Mouse (Mus musculus) MEL (cell line): ENCODE data around the gene Bach2. TPM values are rescaled to one million over a fixed set of nuclear protein-coding genes. Genes with fewer than 3 reads are reported as not detected.

Experiments
- DNase-seq: peaks from one replicate; pipeline ENCODE4 v3.0.0; 2011; ENCODE audit warnings: low read depth, low spot score
- H3K27ac ChIP-seq: 2 replicates; pipeline ENCODE4 v1.5.1; 2012; ENCODE audit warnings: low read depth, mild to moderate bottlenecking, control low read depth, low read length, moderate library complexity; ENCODE audit not compliant: control insufficient read depth
- H3K27me3 ChIP-seq, 2 experiments: fragments of 150-350 bp in 1 of 2; sonication (generic) in 1 of 2; 2 replicates each; pipeline ENCODE4 v1.6.1; 2012; ENCODE audit warnings: low read length in 2 of 2, mild to moderate bottlenecking in 2 of 2, improper control_type of control experiment in 1 of 2, moderate library complexity in 1 of 2; ENCODE audit not compliant: insufficient read depth in 2 of 2, control insufficient read depth in 1 of 2
- H3K36me3 ChIP-seq, 2 experiments: 2 replicates each; pipeline ENCODE4 v1.6.1; 2012 to 2014; ENCODE audit warnings: low read length in 2 of 2, improper control_type of control experiment in 1 of 2, inconsistent platforms in 1 of 2, mild to moderate bottlenecking in 1 of 2; ENCODE audit not compliant: insufficient read depth in 2 of 2, control insufficient read depth in 1 of 2
- H3K4me1 ChIP-seq, 2 experiments: fragments of 150-350 bp in 1 of 2; sonication (generic) in 1 of 2; 2 replicates each; pipeline ENCODE4 v1.6.1; 2012; ENCODE audit warnings: low read length in 2 of 2, improper control_type of control experiment in 1 of 2, mild to moderate bottlenecking in 1 of 2; ENCODE audit not compliant: insufficient read depth in 2 of 2, control insufficient read depth in 1 of 2
- H3K4me3 ChIP-seq, 2 experiments: fragments of 150-350 bp in 1 of 2; sonication (generic) in 1 of 2; 2 replicates each; pipeline ENCODE4 v1.5.1; 2012; ENCODE audit warnings: low read depth in 2 of 2, low read length in 2 of 2, mild to moderate bottlenecking in 2 of 2, moderate library complexity in 2 of 2, control low read depth in 1 of 2, improper control_type of control experiment in 1 of 2; ENCODE audit not compliant: control insufficient read depth in 1 of 2, insufficient read depth in 1 of 2
- H3K79me2 ChIP-seq: 2 replicates; pipeline ENCODE4 v1.6.1; 2012; ENCODE audit warnings: mild to moderate bottlenecking, low read length, moderate library complexity; ENCODE audit not compliant: control insufficient read depth, poor library complexity, insufficient read depth
- H3K9ac ChIP-seq: 2 replicates; pipeline ENCODE4 v1.6.1; 2012; ENCODE audit warnings: low read depth, mild to moderate bottlenecking, control low read depth, low read length, moderate library complexity; ENCODE audit not compliant: control insufficient read depth, poor library complexity, severe bottlenecking
- H3K9me3 ChIP-seq: fragments of 150-350 bp; sonication (generic); replicated peaks from 2 replicates; pipeline ENCODE4 v1.6.1; 2012; ENCODE audit warnings: mild to moderate bottlenecking, low read length, improper control_type of control experiment, moderate library complexity; ENCODE audit not compliant: insufficient read depth
- BHLHE40 ChIP-seq: IDR thresholded peaks from 2 replicates; pipeline ENCODE4 v1.6.1; 2012; ENCODE audit warnings: low read depth, mild to moderate bottlenecking, inconsistent platforms, low read length, improper control_type of control experiment, borderline replicate concordance
- CHD1 ChIP-seq: IDR thresholded peaks from 2 replicates; pipeline ENCODE4 v1.6.1; 2012; ENCODE audit warnings: low read depth, mild to moderate bottlenecking, inconsistent platforms, low read length, improper control_type of control experiment
- CHD2 ChIP-seq: IDR thresholded peaks from 2 replicates; pipeline ENCODE4 v1.6.1; 2011; ENCODE audit warnings: low read length, improper control_type of control experiment
- CTCF ChIP-seq, 3 experiments: IDR thresholded peaks in 2 of 3; conservative IDR thresholded peaks in 1 of 3; 2 replicates each; pipeline ENCODE4 v1.5.1; 2011 to 2012; ENCODE audit warnings: low read length in 3 of 3, low read depth in 2 of 3, mild to moderate bottlenecking in 2 of 3, improper control_type of control experiment in 1 of 3, inconsistent platforms in 1 of 3, mixed read lengths in 1 of 3, moderate library complexity in 1 of 3; ENCODE audit not compliant: control insufficient read depth in 1 of 3, insufficient read depth in 1 of 3, poor library complexity in 1 of 3, severe bottlenecking in 1 of 3
- ELF1 ChIP-seq: IDR thresholded peaks from 2 replicates; pipeline ENCODE4 v1.6.1; 2014; ENCODE audit warnings: low read depth, mild to moderate bottlenecking, inconsistent platforms, low read length, improper control_type of control experiment, moderate library complexity
- EP300 ChIP-seq, 2 experiments: IDR thresholded peaks; 2 replicates each; pipeline ENCODE4 v1.6.1; 2011; ENCODE audit warnings: improper control_type of control experiment in 2 of 2, low read length in 2 of 2, low read depth in 1 of 2, mild to moderate bottlenecking in 1 of 2
- ETS1 ChIP-seq: IDR thresholded peaks from 2 replicates; pipeline ENCODE4 v1.6.1; 2012; ENCODE audit warnings: low read depth, mild to moderate bottlenecking, inconsistent platforms, low read length, improper control_type of control experiment, moderate library complexity
- GABPA ChIP-seq: IDR thresholded peaks from 2 replicates; pipeline ENCODE4 v1.6.1; 2012; ENCODE audit warnings: low read depth, mild to moderate bottlenecking, inconsistent platforms, low read length, improper control_type of control experiment, moderate library complexity
- GATA1 ChIP-seq: IDR thresholded peaks from 2 replicates; pipeline ENCODE4 v1.6.1; 2011; ENCODE audit warnings: low read depth, low read length, improper control_type of control experiment
- HCFC1 ChIP-seq: IDR thresholded peaks from 2 replicates; pipeline ENCODE4 v1.6.1; 2012; ENCODE audit warnings: low read depth, mild to moderate bottlenecking, inconsistent platforms, low read length, improper control_type of control experiment, moderate library complexity
- JUND ChIP-seq: IDR thresholded peaks from 2 replicates; pipeline ENCODE4 v1.6.1; 2011; ENCODE audit warnings: low read depth, mild to moderate bottlenecking, improper control_type of control experiment, low read length
- KAT2A ChIP-seq: conservative IDR thresholded peaks from 2 replicates; pipeline ENCODE4 v1.6.1; 2012; ENCODE audit warnings: low read depth, low read length, improper control_type of control experiment, inconsistent platforms
- MAFK ChIP-seq: IDR thresholded peaks from 2 replicates; pipeline ENCODE4 v1.6.1; 2011; ENCODE audit warnings: low read depth, mild to moderate bottlenecking, low read length, improper control_type of control experiment, borderline replicate concordance
- MAX ChIP-seq: IDR thresholded peaks from 2 replicates; pipeline ENCODE4 v1.6.1; 2011; ENCODE audit warnings: low read length, improper control_type of control experiment
- MAZ ChIP-seq: IDR thresholded peaks from 2 replicates; pipeline ENCODE4 v1.6.1; 2012; ENCODE audit warnings: low read depth, mild to moderate bottlenecking, inconsistent platforms, low read length, improper control_type of control experiment
- MEF2A ChIP-seq: IDR thresholded peaks from 2 replicates; pipeline ENCODE4 v1.6.1; 2014; ENCODE audit warnings: low read depth, mild to moderate bottlenecking, inconsistent platforms, low read length, improper control_type of control experiment; ENCODE audit not compliant: poor library complexity, insufficient replicate concordance, severe bottlenecking; ENCODE audit errors: extremely low read depth
- MXI1 ChIP-seq: IDR thresholded peaks from 2 replicates; pipeline ENCODE4 v1.6.1; 2011; ENCODE audit warnings: mild to moderate bottlenecking, low read depth, low read length, improper control_type of control experiment
- MYB ChIP-seq: IDR thresholded peaks from 2 replicates; pipeline ENCODE4 v1.6.1; 2011; ENCODE audit warnings: mild to moderate bottlenecking, low read depth, low read length, improper control_type of control experiment
- MYC ChIP-seq: IDR thresholded peaks from 2 replicates; pipeline ENCODE4 v1.6.1; 2011; ENCODE audit warnings: low read depth, mild to moderate bottlenecking, low read length, improper control_type of control experiment, moderate library complexity
- NELFE ChIP-seq: IDR thresholded peaks from 2 replicates; pipeline ENCODE4 v1.6.1; 2011; ENCODE audit warnings: low read depth, low read length, improper control_type of control experiment
- NRF1 ChIP-seq: IDR thresholded peaks from 2 replicates; pipeline ENCODE4 v1.6.1; 2014; ENCODE audit warnings: low read depth, mild to moderate bottlenecking, inconsistent platforms, low read length, improper control_type of control experiment, moderate library complexity; ENCODE audit not compliant: poor library complexity, insufficient read depth, severe bottlenecking
- POLR2A ChIP-seq, 2 experiments: IDR thresholded peaks; 2 replicates each; pipeline ENCODE4 v1.6.1; 2011 to 2012; ENCODE audit warnings: low read length in 2 of 2, mild to moderate bottlenecking in 2 of 2, control low read depth in 1 of 2, improper control_type of control experiment in 1 of 2, low read depth in 1 of 2, moderate library complexity in 1 of 2; ENCODE audit not compliant: control insufficient read depth in 1 of 2, insufficient read depth in 1 of 2, poor library complexity in 1 of 2
- POLR2AphosphoS2 ChIP-seq: IDR thresholded peaks from 2 replicates; pipeline ENCODE4 v1.6.1; 2011; ENCODE audit warnings: low read length, improper control_type of control experiment
- POLR2AphosphoS5 ChIP-seq: IDR thresholded peaks from 2 replicates; pipeline ENCODE4 v1.6.1; 2012; ENCODE audit warnings: low read depth, borderline replicate concordance, mild to moderate bottlenecking, inconsistent platforms, low read length, moderate library complexity, mixed read lengths
- RAD21 ChIP-seq: IDR thresholded peaks from 2 replicates; pipeline ENCODE4 v1.6.1; 2011; ENCODE audit warnings: mild to moderate bottlenecking, low read depth, low read length, improper control_type of control experiment
- RCOR1 ChIP-seq: IDR thresholded peaks from 2 replicates; pipeline ENCODE4 v1.6.1; 2012; ENCODE audit warnings: low read depth, mild to moderate bottlenecking, inconsistent platforms, low read length, improper control_type of control experiment
- SIN3A ChIP-seq: IDR thresholded peaks from 2 replicates; pipeline ENCODE4 v1.6.1; 2012; ENCODE audit warnings: low read length, improper control_type of control experiment, inconsistent platforms
- SMC3 ChIP-seq: IDR thresholded peaks from 2 replicates; pipeline ENCODE4 v1.6.1; 2011; ENCODE audit warnings: low read depth, low read length, improper control_type of control experiment
- TAL1 ChIP-seq: IDR thresholded peaks from 2 replicates; pipeline ENCODE4 v1.6.1; 2012; ENCODE audit warnings: mild to moderate bottlenecking, inconsistent platforms, low read length, moderate library complexity, mixed read lengths
- TBP ChIP-seq: IDR thresholded peaks from 2 replicates; pipeline ENCODE4 v1.8.0; 2011; ENCODE audit warnings: low read depth, low read length, improper control_type of control experiment
- TCF12 ChIP-seq: IDR thresholded peaks from 2 replicates; pipeline ENCODE4 v1.6.1; 2014; ENCODE audit warnings: low read depth, mild to moderate bottlenecking, inconsistent platforms, low read length, improper control_type of control experiment, moderate library complexity
- UBTF ChIP-seq: IDR thresholded peaks from 2 replicates; pipeline ENCODE4 v1.6.1; 2012; ENCODE audit warnings: low read depth, mild to moderate bottlenecking, inconsistent platforms, low read length, improper control_type of control experiment, moderate library complexity, borderline replicate concordance; ENCODE audit not compliant: insufficient read depth
- USF1 ChIP-seq: IDR thresholded peaks from 2 replicates; pipeline ENCODE4 v1.6.1; 2014; ENCODE audit warnings: low read depth, mild to moderate bottlenecking, inconsistent platforms, low read length, improper control_type of control experiment, moderate library complexity
- USF2 ChIP-seq, 2 experiments: IDR thresholded peaks; 2 replicates each; pipeline ENCODE4 v1.6.1; 2011 to 2012; ENCODE audit warnings: improper control_type of control experiment in 2 of 2, low read length in 2 of 2, borderline replicate concordance in 1 of 2, inconsistent platforms in 1 of 2, low read depth in 1 of 2, mild to moderate bottlenecking in 1 of 2; ENCODE audit not compliant: insufficient read depth in 1 of 2
- ZC3H11A ChIP-seq: IDR thresholded peaks from 2 replicates; pipeline ENCODE4 v1.6.1; 2012; ENCODE audit warnings: low read depth, mild to moderate bottlenecking, inconsistent platforms, low read length, improper control_type of control experiment
- ZKSCAN1 ChIP-seq: IDR thresholded peaks from 2 replicates; pipeline ENCODE4 v1.6.1; 2012; ENCODE audit warnings: low read depth, mild to moderate bottlenecking, inconsistent platforms, low read length, improper control_type of control experiment, moderate library complexity
- ZMIZ1 ChIP-seq: IDR thresholded peaks from 2 replicates; pipeline ENCODE4 v1.6.1; 2012; ENCODE audit warnings: low read depth, mild to moderate bottlenecking, inconsistent platforms, low read length, improper control_type of control experiment, moderate library complexity
- ZNF384 ChIP-seq: IDR thresholded peaks from 2 replicates; pipeline ENCODE4 v1.6.1; 2012; ENCODE audit warnings: low read depth, mild to moderate bottlenecking, inconsistent platforms, low read length, improper control_type of control experiment
- polyA plus RNA-seq, 2 experiments: library from polyadenylated mRNA; stranded (reverse) in 1 of 2; unstranded in 1 of 2; fragments of >175 nt in 1 of 2; fragments of >200 nt in 1 of 2; gene quantifications; 2 replicates each; pipeline versions ENCODE4 v1.2.1 to v1.2.4; 2012; ENCODE audit warnings: low replicate concordance in 2 of 2, low read depth in 1 of 2; ENCODE audit not compliant: insufficient read length in 2 of 2, insufficient read depth in 1 of 2, missing spikeins in 1 of 2
- total RNA-seq: library from RNA; depleted of rRNA; stranded (reverse); fragments of 300-350 nt; gene quantifications from 2 replicates; pipeline ENCODE4 v1.2.3, GENCODE M21; 2012

Gene Bach2
- total and polyA plus RNA-seq, 3 experiments = 0.04 TPM; not detected in 2

- Histone ChIP-seq H3K27ac (no peak overlapping the region), H3K79me2 (no peaks in the 10 kb centered on the region), H3K9me3 (no peaks in the 10 kb centered on the region), H3K27me3 (peaks cover 0 to 3% of the 10 kb centered on the region in 2 experiments; a peak in 2 of 4 replicates), H3K4me1 (peaks cover 0 to 7% of the 10 kb centered on the region in 2 experiments; a peak in 1 of 4 replicates), H3K36me3 (peaks cover 0 to 3% of the 10 kb centered on the region in 2 experiments; a peak in 1 of 4 replicates), H3K4me3 (peak overlapping the region; percentile 1 to 24; a peak in 2 of 4 replicates), H3K9ac (no peak overlapping the region)
- DNase-seq = peak; percentile 82
- TF ChIP-seq USF1 (no peak), MXI1 (no peak), CTCF (IDR thresholded peaks at IDR 0.05 in 2 of 3, conservative IDR thresholded peaks at IDR 0.05 in 1 of 3; ENCODE audit: control insufficient read depth in 1 of 3, insufficient read depth in 1 of 3, low read depth in 2 of 3, low read length in 3 of 3, poor library complexity in 1 of 3, severe bottlenecking in 1 of 3) (no peak), MAFK (no peak), POLR2AphosphoS5 (no peak), POLR2A (IDR thresholded peaks at IDR 0.05; ENCODE audit: control insufficient read depth in 1 of 2, insufficient read depth in 1 of 2, low read depth in 1 of 2, low read length in 2 of 2, poor library complexity in 1 of 2) (no peak), EP300 (IDR thresholded peaks at IDR 0.05; ENCODE audit: low read depth in 1 of 2, low read length in 2 of 2) (peak; percentile 46 to 58; a peak in 3 of 4 replicates), ETS1 (peak; percentile 71), MYB (no peak), ZKSCAN1 (no peak), RCOR1 (no peak), RAD21 (no peak; the same call in 1 of the 2 replicates), NRF1 (no peak), ZMIZ1 (no peak), POLR2AphosphoS2 (no peak), MAX (no peak), TAL1 (no peak), GATA1 (no peak), SMC3 (no peak), SIN3A (peak; percentile 49), ZC3H11A (no peak), ELF1 (0 out of 2 replicates have a peak, but pooled peaks have one; percentile 13), TCF12 (no peak), MAZ (no peak), CHD1 (no peak), UBTF (no peak), CHD2 (no peak), GABPA (no peak), USF2 (IDR thresholded peaks at IDR 0.05; ENCODE audit: borderline replicate concordance in 1 of 2, insufficient read depth in 1 of 2, low read depth in 1 of 2, low read length in 2 of 2) (no peak), BHLHE40 (no peak), MEF2A (no peak), ZNF384 (no peak), MYC (peak; percentile 49; the same call in 1 of the 2 replicates), JUND (no peak), HCFC1 (0 out of 2 replicates have a peak, but pooled peaks have one; percentile 27), KAT2A (no peak), TBP (no peak), NELFE (no peak)
These were observed 336.6 kb downstream of the Bach2 start for GRCm38 (mm10) chr4:32575165-32575564.
